Mouse (Mus musculus): Measurements from ENCODE around the gene Dact2.

Gene Dact2

DNA sequence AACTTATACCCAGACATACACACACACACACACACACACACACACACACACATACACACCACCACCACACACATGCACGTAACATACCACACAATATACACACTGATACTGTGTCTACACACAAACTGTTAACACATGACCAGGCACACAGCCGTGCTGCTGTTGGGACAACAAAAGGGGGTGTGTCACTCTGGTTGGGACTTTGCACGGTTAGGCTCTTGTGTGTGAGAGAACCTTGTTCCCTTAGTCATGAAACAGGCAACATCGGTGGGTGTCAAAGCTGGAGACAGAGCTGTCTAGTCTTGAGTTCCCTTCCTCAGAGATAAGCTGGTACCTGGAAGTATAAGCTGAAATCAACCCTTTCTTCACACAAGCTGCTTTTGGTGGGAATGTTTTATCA, 29.1 kb downstream of the Dact2 start:
- no peak for DNase-seq (ENCODE audit: low read depth, low spot score)

DNA sequence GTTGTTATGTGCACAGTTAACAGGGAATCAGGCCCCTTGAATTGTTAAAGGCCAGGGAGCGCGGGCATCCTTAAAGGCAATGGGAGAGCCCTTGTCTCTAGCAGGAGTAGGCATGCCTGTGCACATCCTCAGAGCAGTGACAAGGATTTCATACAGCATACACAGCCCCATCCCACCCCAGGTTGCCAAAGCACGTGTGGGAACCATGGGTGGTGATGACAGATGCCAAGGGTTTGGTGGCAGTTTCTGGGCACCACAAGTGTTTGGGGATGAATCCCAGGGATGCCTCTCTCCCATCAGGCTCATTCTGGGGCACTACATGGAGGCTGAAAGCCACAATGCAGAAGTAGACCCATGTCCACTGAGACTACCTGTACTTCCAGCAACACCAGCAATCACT, 29.7 kb downstream of the Dact2 start:
- DNase-seq (ENCODE audit: low read depth, low spot score), result no peak

DNA sequence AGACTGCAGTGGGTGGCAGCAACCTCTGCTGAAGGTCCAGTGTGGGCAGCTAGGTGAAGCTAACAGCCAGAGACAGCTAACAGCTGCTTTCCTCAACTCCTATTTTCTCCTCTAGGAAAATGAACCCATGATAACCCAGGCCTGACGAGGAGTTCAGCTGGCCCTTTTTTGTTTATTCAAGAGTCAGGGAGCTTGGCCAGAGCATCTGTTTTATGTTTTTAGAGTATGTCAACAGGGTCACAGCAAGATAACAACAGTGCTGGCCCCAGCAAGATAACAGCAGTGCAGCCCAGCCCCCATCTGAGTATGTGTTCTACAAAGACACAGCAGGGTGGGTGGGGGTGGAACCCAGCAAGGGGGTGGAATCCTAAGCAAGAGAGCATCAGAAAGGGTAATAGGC, 30.6 kb downstream of the Dact2 start:
- DNase-seq (ENCODE audit: low read depth, low spot score), result no peak

DNA sequence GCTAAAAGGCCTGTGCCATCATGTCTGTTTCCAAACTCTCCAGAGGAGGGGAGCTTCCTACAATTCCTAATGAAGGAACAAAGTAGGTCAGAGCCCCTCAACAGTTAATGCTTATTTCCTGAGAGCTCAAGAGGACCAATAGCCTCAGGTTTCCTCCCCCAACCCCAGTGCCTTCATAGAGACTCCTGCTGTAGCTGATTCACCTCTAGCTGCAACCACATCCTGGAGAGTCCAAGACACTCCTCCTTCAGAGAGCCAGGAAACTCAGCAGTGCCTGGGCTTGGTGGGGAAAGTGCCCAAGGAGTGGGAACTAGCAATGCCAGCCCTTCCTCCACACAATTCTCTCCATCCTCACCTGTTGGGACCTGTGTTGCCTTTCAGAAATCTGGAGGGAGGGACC, 31.4 kb downstream of the Dact2 start:
- DNase-seq (ENCODE audit: low read depth, low spot score), result no peak

DNA sequence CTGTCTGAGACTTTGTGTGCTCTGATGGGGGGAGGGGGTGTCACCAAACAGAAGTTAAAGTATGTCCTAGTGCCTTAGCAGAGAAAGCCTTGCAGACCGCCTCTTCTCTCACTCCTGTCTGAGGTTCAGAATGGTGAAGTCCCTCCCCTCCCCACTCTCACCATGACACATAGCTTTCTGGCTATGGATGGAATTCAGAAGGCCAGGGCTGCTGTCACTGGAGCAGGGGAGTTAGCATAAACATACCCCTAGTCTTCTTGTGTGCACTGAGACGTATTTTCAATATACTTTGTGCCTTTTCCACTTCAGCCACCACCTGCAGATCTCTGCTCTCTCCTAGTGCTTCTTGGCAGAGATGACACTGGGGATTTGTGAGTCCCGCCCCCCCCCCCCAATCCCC, 31.9 kb downstream of the Dact2 start:
- no peak for DNase-seq (ENCODE audit: low read depth, low spot score)

DNA sequence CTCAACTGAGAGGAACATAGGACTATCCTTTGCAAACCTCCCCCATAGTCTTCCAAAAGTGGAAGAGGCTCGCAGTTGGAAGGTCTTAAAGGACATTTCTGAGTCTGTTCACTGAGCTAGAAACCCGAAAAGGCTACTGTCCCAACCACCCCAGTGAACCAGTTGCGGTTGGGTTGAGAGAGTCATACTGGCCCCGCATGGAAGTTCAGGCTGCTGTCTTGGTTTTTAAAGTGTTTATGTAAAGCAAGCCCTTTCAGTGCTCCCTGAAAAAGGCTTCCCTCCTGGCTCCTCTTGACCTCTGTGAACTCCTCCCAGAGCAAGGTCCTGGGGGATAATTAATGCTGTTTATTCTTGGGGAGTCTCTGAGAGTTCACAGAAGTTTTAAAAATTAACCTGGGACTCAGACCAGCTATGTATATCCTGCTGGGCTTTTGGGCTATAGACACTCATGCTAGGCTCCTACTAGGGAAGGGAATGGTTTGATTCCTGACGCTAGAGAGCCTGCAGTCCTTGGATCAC, 33.1 kb downstream of the Dact2 start:
- DNase-seq (ENCODE audit: low read depth, low spot score), result no peak

DNA sequence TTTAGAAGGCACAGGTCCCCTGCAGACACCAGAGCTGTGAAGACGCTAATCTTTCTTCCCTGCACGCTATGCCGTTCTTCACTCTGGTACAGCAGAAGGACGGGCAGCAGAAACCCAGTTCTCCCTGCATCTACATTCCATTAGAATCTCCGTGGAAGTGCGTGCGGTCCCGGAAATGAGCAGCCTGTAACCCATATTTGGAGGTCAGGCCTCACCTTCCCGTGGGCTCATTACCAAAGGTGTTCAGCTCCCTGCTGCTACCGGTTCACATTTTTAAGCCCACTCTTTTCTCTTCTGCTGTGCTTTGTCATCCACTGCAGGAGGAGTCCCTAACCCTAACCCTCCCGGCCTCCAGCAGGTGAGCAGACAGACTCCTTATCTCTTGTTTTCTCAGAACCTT, 34.7 kb downstream of the Dact2 start:
- no peak for DNase-seq (ENCODE audit: low read depth, low spot score)

DNA sequence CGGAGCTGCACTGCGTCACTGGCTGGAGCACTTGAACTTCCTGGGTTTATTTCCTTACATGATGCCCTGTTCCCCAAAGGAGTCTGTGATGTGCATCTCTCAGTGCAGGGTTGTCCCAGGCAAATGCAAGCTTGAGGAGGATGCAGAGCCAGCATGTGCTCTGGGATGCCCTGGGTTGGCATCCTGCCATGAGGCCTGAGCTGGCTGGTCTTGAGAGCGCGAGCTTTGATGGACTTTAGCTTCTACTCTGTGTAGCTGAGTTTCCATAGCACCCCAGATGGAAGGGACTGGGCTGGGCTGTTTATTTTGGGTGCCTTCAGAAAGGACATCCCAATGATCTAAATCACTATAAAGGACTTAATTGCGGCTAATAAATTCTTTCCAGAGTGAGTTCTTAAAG, 36.5 kb downstream of the Dact2 start:
- DNase-seq (ENCODE audit: low read depth, low spot score), result no peak

DNA sequence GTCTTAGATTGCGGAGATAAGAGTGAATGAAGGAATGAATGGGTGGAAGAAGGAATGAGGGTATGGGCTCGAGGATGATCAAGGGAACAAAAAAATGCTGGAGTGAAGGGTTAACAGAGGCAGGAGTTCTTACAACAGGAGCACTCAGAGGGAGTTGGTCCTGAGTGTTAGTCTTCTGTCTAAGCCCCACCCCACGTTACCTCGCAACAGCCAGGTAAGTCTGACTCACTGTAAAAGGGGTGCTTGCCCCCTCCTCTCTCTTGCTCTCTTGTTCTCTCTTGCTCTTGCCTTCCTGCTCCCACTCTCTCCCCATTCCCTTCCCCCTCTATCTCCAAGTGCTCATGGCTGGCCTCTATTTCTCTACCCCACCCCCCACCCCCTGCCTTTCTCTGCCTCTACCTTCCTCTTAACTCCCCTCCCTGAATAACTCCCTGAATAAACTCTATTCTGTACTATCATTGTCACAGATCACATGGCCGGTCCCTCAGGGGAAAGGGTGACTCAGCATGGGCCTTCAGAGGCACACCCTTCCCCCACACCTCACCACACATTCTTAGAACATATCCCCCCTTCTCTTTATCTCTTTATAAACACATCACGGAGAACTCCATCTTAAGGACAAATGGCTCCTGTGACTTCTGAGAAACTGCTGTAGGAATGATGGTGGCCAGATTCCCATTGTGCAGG, 37.2 kb downstream of the Dact2 start:
- DNase-seq (ENCODE audit: low read depth, low spot score), result no peak

DNA sequence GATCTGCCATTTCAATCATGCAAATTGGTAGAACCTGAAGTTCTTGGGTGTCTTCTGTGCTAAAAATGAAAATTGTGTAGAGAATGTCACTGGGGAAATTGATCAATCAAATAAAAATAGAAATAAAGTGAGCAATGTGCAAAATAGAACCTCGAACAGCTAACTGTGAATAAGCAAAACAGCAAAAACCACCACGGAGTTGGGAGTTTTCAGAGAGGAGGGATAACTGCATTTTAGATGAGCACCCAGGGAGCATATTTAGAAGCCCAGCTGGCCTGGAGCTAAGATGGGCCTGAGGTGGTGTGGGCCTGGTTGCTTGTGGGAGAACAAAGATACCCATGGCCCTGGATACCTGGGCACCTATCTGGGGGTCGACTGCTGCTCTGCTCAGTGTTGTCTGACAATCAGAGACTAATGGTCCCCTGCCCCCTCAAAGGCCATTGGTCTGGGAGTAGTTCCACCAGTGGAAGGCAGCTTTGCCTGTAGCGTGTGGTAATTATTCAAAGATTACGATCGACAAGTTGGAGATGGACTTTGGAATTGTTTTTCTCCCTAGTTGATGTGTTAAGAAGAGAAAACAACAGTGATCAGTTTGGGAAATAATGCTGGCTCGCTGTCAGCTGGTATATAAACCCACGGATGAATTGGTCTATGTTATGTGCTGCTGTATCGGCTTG, 38.0 kb downstream of the Dact2 start:
- no peak for DNase-seq (ENCODE audit: low read depth, low spot score)

DNA sequence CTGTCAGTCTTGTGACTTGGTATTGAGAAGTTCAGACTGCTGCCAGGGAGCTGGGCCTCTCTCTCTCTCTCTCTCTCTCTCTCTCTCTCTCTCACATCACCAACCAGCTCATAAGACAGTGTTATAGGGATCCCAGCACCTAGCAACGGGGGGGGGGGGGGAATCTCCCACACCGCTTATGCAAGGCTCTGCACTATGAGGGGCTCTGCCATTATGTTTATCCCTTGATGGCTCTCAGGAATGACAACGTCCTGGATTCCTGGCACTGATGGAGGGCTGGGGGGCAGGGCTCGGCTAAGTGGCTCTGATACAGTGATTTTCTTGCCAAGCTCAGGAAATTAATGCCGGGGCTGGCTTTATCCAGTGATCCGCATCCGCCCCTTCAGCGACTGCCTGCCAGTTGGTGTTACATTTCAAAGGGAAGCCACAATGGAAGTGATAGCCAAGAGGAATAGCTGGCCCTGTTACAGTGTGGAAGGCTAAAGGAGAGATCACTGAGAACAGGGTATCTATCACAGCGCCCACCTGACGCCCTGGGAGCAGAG, 38.7 kb downstream of the Dact2 start:
- peak; percentile 17 for DNase-seq (ENCODE audit: low read depth, low spot score)

DNA sequence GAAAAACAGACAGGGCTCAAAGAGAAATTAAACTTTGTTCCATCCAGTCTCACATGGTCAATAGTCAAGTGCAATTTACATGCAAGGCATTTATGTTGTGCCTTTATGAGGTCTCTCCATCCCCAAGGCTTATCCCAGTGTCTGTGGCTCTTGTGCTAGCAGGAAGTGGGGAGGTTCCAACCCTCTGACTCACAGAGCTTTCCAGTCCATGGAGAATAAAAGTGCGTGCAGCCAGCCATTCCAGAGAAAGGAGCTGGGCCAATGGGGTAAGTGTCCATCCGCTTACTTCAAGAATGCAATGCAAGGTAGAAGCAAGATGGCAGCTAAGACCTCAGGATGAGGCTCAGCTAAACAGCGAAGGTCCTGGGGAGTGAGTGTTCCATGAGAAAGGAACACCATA, 43.3 kb downstream of the Dact2 start:
- no peak for DNase-seq (ENCODE audit: low read depth, low spot score)

DNA sequence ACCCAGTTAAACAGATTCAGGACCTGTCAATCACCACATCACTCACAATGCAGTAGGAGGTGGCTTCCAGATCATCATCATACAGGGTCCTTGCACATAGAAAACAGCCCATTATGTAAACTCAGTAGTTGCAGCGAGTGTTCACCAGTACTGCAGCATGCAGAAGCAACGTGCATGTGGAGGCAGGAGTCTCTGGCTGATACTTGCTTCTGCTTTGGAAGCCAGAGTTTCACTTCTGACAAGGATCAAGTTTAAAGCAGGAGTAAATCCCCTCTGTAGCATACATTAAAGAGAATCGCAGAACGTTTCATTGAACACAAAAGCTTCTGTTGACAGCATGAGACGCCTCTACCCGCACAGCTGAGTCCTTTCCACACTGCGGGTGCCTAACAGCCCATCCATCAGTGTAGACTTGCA, 46.3 kb downstream of the Dact2 start:
- DNase-seq (ENCODE audit: low read depth, low spot score), result no peak
